Mouse (Mus musculus): ENCODE data around the gene Hoxd9. TPM values are rescaled to one million over a fixed set of nuclear protein-coding genes. Genes with fewer than 3 reads are reported as not detected.
A peak's percentile ranks its signal among the peaks of the same experiment; 100 is the strongest.

Gene Hoxd9
- total RNA-seq, 1 experiment from 2014 or later: 5.2 TPM

DNA sequence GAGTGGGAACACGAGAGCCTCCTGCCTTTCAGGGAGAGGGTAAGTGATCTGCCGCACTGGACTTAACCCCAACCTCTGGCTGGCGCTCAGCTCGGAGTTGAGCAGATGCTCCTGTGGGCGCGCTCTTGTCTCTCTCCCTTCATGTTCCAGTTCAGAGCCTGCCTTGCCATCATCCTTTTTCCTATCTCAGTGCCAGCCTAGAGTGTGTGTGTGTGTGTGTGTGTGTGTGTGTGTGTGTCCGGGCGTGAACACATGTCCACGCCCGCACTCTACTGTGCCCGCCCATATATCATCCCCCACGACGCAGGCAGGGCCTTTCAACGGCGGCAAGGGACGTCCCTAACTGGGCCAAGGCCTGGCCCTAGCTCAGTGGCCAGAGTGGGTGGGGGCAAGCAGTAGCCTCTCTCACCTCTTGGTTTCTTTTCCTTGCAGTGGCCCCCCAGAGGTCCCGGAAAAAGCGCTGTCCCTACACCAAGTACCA lies 14.0 kb upstream of the Hoxd9 start:
- no peak for DNase-seq

DNA sequence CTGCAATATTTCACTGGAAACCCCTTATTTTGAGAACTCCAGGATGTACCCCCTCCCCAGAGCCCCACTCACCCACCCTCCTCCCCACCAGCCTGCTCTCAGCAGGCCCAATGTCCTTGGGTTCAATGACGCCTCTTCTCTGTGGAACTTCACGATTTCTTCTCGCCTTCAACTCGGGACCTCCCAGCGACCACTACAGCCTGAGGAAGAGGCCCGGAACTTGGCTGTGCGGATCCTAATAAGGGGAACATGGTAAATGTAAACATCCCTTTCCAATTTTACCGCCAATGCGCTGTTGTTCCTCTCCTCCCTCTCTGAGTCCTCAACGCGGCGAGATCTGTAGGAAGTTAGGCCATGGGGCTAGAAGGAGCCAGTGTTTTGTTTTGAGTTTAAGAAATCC lies 13.4 kb upstream of the Hoxd9 start:
- no peak for DNase-seq

DNA sequence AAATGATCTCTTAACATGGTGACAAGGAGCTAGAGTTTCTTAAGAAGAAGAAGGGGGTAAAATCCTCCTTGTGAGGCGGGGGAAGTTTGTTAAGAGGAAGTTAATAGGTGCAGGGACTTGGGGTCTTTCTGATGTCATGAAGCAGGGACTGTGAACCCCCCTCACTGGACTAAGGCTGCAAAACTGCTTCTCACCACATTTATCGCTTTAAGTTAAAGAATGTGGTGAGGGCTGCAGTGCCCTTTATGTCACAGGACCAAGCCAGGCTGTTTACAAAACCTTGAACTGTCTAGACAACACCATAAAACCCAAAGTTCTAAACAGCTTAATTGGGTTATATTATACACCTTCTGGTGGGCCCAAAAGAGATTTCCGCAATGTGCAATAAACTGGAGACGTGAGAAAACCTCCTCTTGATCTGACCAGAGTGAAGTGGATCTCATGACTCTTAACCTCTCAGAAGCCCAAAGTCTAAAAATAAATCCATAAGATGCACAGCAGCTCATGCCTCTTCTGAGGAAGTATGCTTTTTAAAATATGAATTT lies 12.4 kb upstream of the Hoxd9 start:
- no peak for DNase-seq

DNA sequence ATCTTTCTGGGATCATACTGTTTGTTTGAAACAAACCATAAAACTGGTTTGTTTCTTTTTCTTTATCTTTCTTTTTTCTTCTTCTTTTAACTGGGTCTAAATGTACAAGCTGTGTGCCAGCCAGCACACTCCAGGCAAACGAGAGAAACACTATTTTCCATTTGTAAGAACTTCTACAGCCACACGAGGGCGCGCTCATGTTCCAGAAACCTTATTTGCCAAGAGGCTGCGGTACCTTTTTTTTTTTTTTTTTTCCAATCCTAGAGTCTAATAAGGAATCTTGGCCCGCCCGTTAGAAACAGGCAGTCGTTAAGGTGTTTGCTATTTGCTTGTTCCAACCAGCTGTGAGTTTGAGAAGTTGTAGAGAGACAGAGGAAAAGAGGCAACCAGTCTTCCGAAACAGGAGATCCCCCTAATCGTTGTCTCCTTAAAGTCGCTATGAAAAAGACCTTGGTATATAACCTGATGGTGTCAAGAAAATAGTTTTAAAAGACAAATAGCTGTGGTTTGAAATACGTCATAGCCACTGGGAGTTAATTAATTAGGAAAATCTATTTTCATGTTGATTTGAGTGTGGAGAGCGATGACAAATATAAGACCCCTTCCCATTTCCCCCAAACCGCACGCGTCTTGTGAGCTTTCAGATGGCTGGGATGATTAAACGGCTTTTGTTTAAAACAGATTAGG lies 11.1 kb upstream of the Hoxd9 start:
- peak; percentile 69 for DNase-seq

DNA sequence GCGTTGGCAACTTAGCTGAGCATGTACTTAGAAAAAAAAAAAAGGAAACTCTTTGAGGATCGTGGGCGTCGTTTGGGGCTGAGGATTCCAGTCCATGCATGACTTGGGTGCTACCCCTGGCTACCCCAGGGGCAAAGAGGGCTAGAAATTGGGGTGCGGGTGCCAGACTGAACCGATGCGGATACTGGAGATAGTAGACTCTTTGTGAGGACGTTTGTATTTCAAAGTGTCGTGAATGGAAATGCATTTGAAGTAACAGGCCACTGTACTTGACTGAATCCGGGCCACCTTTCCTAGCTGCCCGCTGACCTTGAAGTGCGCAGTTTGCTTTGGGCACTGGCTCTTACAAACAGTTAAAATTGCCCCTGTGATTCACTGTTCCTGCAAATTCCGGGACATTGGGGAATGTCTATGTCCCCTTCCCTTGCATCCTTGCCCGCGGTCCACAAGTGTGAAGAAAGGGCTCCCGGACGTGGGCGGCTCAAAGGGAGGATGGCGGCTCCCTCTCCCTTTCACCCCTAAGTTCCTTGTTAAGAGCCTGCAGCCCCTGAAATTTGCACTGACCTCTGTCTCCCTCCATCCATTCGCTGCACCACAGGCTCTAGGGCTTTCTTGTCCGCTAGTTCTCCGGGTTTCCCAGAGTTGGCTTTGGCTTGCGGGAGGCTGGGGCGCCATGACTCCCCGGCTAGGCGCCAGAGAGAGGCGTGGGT lies 10.4 kb upstream of the Hoxd9 start:
- DNase-seq: no peak

DNA sequence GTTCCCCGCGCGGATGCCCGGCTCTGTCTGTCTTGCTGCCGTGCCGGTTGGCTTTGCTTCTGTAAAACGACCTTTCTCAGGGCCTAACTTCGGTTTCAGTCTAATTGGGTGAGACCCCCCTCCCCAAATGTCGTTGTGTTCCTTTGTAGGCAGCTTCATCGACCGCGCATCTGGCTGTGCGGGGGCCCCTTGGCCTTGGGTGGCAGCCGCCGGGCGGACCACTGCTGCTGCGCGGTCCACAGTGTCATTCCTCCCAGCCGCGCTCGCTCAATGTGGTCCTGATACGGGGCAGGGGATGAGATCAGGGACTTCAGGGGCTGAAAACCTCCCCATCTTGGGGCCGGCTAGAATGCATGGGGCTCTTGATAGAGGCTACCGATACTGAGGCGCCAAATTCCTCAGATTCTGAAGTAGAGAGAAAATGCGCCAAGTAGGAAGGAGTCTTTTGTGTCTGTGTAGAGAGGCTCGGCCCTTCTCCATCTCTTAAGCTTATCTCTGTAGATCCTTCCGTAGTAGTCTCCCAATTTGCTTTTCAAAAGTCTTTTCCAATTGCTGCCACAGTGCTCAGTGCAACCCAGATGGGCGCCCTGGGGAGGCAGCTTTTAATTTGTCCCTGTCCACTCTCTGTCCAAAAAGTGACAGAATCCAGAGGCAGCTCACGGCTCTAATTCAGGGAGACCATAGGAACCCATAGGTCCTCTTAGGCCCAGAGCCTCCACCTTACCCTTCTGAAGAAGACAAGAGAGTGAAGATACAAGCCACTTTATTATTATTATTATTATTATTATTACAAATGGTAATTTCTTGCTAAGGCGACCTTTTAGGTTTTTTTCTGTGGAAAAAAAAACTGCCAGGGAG lies 9.6 kb upstream of the Hoxd9 start:
- no peak for DNase-seq

DNA sequence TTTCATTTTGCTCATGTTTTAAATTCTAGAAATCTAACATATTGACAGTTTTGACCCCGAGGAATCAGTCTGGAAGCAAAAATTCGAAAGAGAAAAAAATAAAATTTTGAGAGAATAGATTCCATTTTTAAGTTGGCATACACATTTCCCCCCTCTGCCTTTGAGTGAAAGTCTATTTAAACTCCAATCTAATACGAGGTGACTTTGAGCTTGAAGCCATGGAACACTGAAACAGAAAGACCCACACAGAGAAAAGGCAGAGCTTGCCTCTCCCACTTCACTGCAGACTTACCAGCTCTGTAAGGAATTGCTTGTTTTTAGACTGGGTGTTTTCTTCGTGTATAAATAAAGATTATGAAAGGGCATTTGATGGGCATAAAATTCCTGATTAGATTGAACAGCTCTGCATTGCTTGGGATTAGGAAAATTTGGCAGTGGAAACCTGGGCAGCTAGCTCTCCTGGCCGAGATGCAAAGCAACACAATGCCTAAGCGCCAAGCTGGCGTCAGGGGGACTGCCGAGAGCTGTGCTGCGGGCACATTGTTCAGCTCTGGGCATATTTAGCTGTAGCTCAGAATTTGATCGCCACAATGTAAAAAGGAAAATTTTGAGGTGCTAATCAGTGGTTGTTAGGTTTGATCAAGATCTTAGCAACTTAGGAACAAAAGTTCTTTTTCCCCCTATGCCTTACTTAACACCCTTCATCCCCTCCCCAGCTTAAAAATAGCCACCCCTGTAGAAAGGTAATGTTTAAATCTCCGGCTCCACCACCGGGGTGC lies 8.5 kb upstream of the Hoxd9 start:
- no peak for DNase-seq

DNA sequence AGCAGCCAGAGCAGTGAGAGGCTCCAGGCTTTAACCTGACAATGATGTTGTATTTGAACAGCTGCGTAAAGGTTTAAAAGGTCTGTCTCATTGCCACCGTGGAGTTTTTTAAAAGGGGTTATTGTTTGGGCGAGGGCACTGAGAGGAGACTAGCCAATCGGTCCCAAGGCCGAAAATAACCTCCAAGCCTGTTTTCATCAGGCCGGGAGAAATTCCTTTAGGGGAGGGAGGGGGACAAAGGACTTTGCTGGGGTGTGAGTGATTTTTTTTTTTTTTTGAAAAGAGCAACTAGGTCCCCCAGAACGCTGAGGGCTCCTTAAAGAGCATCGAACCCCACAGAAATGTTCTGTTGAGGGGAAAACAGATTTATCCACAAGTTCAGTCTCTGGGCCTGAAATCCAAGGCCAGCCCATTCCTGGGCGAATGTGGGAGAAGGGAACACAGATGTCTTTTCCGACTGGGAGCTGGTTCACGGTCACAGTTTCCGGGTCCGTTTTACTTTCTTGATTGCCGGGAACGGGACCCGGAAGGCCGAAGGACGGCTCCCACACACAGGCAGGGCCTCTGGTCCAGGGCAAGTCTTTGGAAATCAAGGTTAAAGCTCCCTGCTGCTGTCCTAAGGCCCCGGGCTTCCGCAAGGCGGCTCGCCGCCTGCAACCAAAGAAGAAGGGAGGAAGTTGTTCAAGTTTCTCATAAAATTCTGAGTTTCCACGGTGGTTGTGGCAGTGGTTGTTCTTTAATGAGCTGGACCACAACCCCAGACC lies 7.8 kb upstream of the Hoxd9 start:
- no peak for DNase-seq

DNA sequence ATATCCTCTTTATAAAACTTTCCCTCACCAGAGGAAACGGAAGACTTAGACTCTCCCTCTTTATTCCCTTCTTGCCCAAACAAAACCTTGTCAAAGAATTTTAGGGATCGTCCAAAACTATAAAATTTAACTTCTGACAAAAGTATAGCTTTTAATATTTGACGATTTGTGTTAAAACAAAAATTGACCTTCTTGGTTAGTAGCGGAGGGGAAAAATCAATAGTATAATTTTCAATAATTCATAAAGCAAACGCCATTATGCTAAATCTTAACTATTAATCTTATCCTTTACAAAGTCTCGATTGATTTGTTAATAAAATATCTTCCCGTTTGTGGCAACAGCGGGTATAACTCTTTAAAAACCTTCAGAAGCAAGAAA lies 7.2 kb upstream of the Hoxd9 start:
- DNase-seq: no peak

DNA sequence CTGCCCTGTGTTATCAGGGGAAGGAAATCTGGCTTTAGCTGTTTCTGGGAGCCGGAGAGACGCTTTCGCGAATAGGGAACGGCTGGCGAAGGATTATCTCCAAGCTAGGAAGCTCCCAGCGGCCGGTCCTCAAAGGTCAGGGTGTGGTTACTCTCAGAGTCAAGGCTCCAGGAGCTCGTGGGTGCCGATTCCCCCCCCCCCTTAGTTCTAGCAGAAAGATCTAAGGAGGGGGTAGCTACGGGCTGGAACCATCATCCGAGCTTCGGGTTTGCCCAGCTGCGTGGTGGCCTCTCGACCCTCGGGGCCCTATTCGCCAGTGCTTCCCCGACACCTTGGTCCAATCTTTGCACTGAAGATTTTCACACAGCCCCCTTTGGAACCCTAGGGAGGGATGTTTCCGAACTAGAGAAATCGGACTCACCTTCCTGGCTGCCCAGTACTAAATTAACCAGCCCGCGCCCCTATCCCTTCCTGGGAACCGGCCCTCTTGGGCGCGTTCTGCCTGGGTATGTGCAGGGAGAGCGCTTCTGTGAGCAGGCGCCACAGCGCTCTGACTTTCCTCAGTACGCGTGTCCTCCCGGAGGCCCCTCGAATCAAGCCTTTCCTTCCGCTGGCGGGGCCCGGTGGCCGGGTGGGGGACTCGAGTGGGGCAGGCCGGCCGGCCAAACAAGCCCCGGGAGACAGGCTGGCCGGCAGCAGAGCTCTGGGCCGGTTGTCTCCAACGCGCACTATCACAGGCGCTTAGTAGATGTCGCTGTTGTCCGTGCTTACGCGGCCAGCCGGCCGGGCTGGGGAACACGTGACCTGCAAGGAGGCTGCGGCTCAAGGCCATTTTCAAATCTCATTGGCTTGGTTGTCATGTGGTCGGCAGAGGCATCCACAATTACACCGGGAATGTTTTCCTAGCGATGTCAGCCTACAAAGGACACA lies 6.2 kb upstream of the Hoxd9 start, which contains the start of gene Hoxd10:
Gene Hoxd10, plus strand, starts transcription at position 903 of the 930 bp plus-strand sequence.
- DNase-seq: peak; percentile 61

DNA sequence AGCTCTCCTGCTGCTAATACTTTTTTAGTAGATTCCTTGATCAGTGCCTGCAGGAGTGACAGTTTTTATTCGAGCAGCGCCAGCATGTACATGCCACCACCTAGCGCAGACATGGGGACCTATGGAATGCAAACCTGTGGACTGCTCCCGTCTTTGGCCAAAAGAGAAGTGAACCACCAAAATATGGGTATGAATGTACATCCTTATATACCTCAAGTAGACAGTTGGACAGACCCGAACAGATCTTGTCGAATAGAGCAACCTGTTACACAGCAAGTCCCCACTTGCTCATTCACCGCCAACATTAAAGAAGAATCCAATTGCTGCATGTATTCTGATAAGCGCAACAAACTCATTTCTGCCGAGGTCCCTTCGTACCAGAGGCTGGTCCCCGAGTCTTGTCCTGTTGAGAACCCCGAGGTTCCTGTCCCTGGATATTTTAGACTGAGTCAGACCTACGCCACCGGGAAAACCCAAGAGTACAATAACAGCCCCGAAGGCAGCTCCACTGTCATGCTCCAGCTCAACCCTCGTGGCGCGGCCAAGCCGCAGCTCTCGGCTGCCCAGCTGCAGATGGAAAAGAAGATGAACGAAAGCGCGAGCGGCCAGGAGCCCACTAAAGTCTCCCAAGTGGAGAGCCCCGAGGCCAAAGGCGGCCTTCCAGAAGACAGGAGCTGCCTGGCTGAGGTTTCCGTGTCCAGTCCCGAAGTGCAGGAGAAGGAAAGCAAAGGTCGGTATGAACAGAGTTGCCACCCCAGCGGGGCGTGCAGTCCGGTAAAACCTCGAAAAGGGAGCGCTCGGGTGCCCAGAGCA lies 5.3 kb upstream of the Hoxd9 start:
- no peak for DNase-seq

DNA sequence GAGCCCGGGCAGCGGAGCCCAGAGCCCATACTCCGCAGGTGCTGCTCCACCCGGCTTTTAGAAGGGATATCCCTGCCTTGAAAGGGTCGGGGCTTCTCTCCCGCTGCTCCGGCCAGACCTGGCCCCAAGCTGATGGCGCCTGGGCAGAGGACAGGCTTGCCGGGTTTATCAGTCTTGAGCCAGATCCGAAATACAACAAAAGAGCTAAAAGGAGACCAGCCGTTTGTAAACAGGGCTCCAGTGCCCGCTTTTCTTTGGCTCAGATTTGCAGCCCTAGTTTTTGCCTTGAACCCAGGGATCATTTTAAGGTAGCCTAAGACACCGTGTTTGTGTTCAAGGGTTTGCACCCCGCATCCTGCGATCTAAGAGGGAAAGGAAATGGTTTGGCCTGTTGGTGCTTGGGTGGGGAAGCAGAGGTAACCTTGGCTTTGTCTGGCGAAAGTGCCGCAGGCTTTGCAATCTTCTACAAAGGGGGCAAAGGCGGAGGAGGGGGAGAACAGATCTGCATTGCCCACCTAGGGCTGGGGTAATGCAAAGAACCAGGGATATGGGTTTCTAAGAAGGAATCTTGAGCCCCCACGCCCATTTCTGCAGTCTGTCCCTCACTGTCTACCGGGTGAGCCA lies 4.6 kb upstream of the Hoxd9 start:
- no peak for DNase-seq

DNA sequence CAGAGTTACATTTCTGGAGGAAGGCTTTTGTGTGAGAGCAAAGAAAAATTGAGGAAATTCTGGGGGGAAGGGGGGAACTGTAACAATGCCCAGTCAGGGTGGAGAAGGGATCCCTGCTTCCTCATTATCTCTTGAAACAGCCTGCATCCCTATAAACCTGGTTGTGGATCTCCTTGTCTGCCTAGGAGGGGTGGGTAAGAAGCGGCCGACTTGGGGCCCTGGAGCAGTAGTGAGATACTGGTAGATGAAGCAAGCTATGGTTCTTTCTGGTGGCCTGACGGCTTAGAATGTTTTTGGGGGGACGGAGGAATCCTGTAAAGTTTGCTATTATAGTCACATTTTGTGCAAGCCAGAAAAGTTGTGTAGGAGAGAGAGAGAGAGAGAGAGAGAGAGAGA lies 4.1 kb upstream of the Hoxd9 start:
- DNase-seq: no peak

DNA sequence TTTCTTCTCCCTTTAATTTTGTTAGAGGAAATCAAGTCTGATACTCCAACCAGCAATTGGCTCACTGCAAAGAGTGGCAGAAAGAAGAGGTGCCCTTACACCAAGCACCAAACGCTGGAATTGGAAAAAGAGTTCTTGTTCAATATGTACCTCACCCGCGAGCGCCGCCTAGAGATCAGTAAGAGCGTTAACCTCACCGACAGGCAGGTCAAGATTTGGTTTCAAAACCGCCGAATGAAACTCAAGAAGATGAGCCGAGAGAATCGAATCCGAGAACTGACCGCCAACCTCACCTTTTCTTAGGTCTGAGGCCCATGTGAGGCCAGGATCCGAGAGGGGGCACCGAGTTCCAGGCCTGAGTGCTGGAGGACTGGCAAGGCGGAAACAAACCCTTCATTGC lies 3.5 kb upstream of the Hoxd9 start:
- DNase-seq: no peak

DNA sequence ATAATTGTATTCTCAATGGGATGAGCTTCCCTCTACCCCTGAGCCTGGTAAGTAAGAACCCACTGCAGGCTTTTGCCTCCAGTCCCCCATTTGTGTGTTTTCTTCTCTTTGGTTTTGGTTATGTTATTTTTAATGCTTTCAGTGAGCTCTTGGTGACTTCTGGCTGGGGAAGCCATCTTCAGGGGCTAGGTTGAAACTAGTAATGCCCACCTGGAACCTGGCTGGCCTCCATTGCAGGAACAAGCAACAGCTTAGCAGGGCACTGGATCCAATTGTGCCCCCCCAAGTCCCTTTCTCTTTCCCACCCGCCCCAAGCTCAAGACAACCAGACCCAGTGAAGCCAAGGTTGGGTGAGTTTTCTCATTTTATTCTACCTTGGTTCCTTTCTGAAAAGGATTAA lies 2.1 kb upstream of the Hoxd9 start:
- no peak for DNase-seq

DNA sequence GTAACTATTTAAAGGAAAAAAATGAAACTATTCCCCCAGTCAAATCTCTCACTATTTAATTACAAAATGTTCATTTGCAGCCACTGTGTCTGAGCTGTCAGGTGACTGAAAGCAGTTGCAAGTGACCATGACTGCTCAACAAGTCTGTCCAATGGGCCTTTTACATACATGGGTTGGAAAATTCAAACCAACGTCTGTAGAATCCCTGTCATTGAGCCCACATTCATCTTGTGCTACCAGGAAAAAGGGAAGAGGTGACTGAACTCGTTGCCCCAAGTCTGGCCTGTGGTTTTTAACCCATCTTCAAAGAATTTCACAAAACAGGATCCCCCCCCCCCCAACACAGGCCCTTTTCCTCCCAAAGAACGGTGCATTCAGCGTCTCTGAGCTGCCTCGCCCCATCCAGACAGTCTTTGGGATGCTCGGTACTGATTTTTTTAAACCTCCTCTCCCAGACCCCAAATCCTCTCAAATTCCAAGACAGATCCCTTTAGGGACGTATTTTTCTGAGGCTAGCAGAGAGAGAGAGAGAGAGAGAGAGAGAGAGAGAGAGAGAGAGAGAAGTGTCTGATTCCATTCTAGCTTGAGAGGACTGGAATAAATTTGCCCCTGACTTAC lies 1.6 kb upstream of the Hoxd9 start:
- no peak for DNase-seq

DNA sequence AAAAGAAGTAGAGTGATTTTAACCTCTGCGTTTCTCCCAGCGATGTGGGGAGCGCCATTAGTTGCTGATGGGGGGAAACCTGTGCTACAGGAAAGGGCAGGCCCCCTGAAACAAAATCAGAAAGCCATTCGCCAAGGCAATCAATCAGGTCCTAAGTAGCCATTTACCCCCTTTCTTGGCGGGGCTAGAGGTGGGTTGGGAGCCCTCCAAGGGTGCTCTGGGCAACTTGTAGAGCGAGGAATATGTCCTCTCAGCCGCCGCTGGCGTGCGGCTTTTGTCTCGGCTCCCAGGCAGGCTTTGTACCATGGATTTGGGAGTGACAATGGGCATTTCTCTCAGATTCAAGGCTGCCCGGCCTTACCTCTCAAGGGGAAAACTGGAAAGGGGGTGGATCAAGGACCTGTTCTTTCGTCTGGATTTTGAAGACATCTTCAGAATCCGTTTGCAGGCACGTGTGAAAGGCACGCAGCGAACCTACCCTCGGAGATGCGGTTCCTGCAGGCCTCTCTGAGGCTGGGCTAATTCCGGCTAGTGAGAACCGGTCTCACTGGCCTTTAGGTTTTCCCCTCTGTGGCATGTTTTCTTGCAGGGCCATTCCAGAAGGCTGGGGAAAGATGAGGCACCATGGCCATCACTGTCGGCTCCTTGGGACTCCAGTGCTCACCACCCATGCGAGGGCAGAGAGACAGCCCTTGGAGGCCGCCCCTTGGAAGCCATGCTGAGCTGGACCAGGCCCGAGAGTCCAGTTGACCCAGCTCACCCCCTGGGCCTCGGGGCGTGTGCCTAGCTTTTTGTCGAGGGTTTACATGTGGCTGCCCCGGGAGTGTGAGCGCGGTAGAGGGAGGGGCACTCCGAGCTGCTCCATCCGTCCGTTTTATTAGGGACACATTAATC lies 838 bp upstream of the Hoxd9 start:
- no peak for DNase-seq
